Mouse (Mus musculus): Measurements from ENCODE around the gene Eno2. TPM values are rescaled to one million over a fixed set of nuclear protein-coding genes. Genes with fewer than 3 reads are reported as not detected.

The Eno2 gene
- total and polyA plus RNA-seq, 3 experiments = 20.8 to 24.6 (median 23.6) TPM

DNA sequence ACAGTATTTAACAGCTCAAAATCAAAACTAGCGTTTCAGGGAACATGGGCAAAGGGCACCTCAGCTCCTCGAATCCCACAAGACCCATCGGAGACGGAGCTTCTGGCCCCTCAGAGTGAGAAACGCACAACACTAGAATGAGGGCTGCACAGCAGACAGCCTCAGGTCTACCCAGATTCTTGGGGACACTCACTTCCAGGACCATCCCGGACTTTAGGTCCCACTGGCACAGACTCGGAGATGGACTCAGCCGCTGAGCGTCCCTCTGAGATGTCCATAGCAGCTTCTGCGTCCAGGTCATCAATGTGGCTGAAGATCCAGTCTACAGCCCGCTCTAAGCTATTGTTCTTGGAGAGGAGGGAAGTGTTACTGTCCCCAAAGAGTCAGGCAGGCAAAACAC lies 47.7 kb upstream of the Eno2 start:
- H3K79me2 ChIP-seq (replicated peaks; ENCODE audit: control insufficient read depth, extremely low read depth, insufficient read depth, poor library complexity, severe bottlenecking) = peaks cover 18% of the 10 kb centered on the region
- peaks cover 5 to 15% of the 10 kb centered on the region in 2 experiments for H3K4me1 ChIP-seq (ENCODE audit: control insufficient read depth in 1 of 2, insufficient read depth in 2 of 2)
- no peak overlapping the region for H3K4me3 ChIP-seq (replicated peaks in 1 of 3; ENCODE audit: low read depth in 2 of 3, low read length in 2 of 3, poor library complexity in 1 of 3)
- H3K4me2 ChIP-seq (ENCODE audit: insufficient read depth, low read depth, poor library complexity, severe bottlenecking) = no peak overlapping the region
- peaks cover 69 to 84% of the 10 kb centered on the region in 2 experiments for H3K36me3 ChIP-seq (replicated peaks in 1 of 2; ENCODE audit: control insufficient read depth in 1 of 2, insufficient read depth in 1 of 2, low read length in 1 of 2)
- H3K27ac ChIP-seq (ENCODE audit: insufficient read depth, low read depth) = no peak overlapping the region
- in situ Hi-C loops (cut with MboI; ENCODE audit: low pct_ligation_motif_present, low pct_unique_long_range_greater_than_20kb, low sequenced_read_pairs) = no loop called here
- H3K9ac ChIP-seq (ENCODE audit: insufficient read depth, low read depth) = no peak overlapping the region
- no peaks in the 10 kb centered on the region for H3K9me3 ChIP-seq (replicated peaks; ENCODE audit: low read length)
- no peaks in the 10 kb centered on the region for H3K27me3 ChIP-seq (replicated peaks)
- dilution Hi-C loops (cut with MboI; ENCODE audit: extremely low pct_ligation_motif_present, extremely low pct_unique_long_range_greater_than_20kb, low sequenced_read_pairs) = no loop called here
- no peak for DNase-seq (ENCODE audit: extremely low read depth)
- TF ChIP-seq USF2 (conservative IDR thresholded peaks at IDR 0.05; ENCODE audit: low read depth, low read length) (no peak), CHD1 (IDR thresholded peaks at IDR 0.05; ENCODE audit: low read depth, low read length) (no peak), IRF4 (IDR thresholded peaks at IDR 0.05; ENCODE audit: low read depth, low read length) (no peak), POLR2AphosphoS2 (IDR thresholded peaks at IDR 0.05; ENCODE audit: low read depth, low read length) (no peak), RCOR1 (conservative IDR thresholded peaks at IDR 0.05; ENCODE audit: low read depth, low read length) (no peak), MAFK (IDR thresholded peaks at IDR 0.05; ENCODE audit: insufficient replicate concordance, low read length) (no peak), PAX5 (IDR thresholded peaks at IDR 0.05; ENCODE audit: low read length) (no peak), UBTF (IDR thresholded peaks at IDR 0.05; ENCODE audit: low read depth, low read length) (no peak), MYC (IDR thresholded peaks at IDR 0.05; ENCODE audit: low read depth, low read length) (no peak), JUND (conservative IDR thresholded peaks at IDR 0.05; ENCODE audit: low read depth, low read length) (no peak), ZKSCAN1 (IDR thresholded peaks at IDR 0.05; ENCODE audit: borderline replicate concordance, low read depth, low read length) (no peak), MEF2A (IDR thresholded peaks at IDR 0.05; ENCODE audit: borderline replicate concordance, low read depth, low read length) (no peak), SMC3 (IDR thresholded peaks at IDR 0.05; ENCODE audit: low read depth, low read length) (no peak), EP300 (IDR thresholded peaks at IDR 0.05; ENCODE audit: low read length) (no peak)

GRCm38 (mm10) chr6:124816611-124817010 lies 47.1 kb upstream of the Eno2 start:
- TF ChIP-seq ELF1 (IDR thresholded peaks at IDR 0.05; ENCODE audit: low read depth, low read length) = no peak
- no peak for TF ChIP-seq ZNF384 (IDR thresholded peaks at IDR 0.05; ENCODE audit: low read depth, low read length)
- no peak for TF ChIP-seq E2F4 (IDR thresholded peaks at IDR 0.05; ENCODE audit: insufficient replicate concordance, low read depth, low read length)
- no peak for TF ChIP-seq SMC3 (IDR thresholded peaks at IDR 0.05; ENCODE audit: low read depth, low read length)
- no peak for TF ChIP-seq HCFC1 (IDR thresholded peaks at IDR 0.05; ENCODE audit: low read depth, low read length)
- TF ChIP-seq SIN3A (IDR thresholded peaks at IDR 0.05; ENCODE audit: low read length) = no peak
- TF ChIP-seq CHD1 (IDR thresholded peaks at IDR 0.05; ENCODE audit: low read depth, low read length) = no peak
- no peak for TF ChIP-seq ZMIZ1 (IDR thresholded peaks at IDR 0.05; ENCODE audit: low read depth, low read length)
- TF ChIP-seq JUND (conservative IDR thresholded peaks at IDR 0.05; ENCODE audit: low read depth, low read length) = no peak
- TF ChIP-seq TBP (conservative IDR thresholded peaks at IDR 0.05; ENCODE audit: low read depth, low read length) = no peak
- no peak for TF ChIP-seq MAZ (IDR thresholded peaks at IDR 0.05; ENCODE audit: low read depth, low read length)
- TF ChIP-seq GABPA (IDR thresholded peaks at IDR 0.05; ENCODE audit: insufficient replicate concordance, low read depth, low read length) = no peak
- TF ChIP-seq KAT2A (IDR thresholded peaks at IDR 0.05; ENCODE audit: insufficient replicate concordance, low read length) = no peak
- TF ChIP-seq POLR2AphosphoS2 (IDR thresholded peaks at IDR 0.05; ENCODE audit: low read depth, low read length) = no peak
- no peak for TF ChIP-seq RCOR1 (conservative IDR thresholded peaks at IDR 0.05; ENCODE audit: low read depth, low read length)
- TF ChIP-seq JUN (IDR thresholded peaks at IDR 0.05; ENCODE audit: insufficient read depth, low read depth, low read length) = no peak
- no peak for TF ChIP-seq NELFE (IDR thresholded peaks at IDR 0.05; ENCODE audit: low read depth, low read length)
- TF ChIP-seq POLR2A (IDR thresholded peaks at IDR 0.05; ENCODE audit: low read depth, low read length) = no peak
- no peak for TF ChIP-seq TCF12 (IDR thresholded peaks at IDR 0.05; ENCODE audit: low read depth, low read length)
- TF ChIP-seq NRF1 (IDR thresholded peaks at IDR 0.05; ENCODE audit: low read depth, low read length) = no peak
- in situ Hi-C loops (cut with MboI; ENCODE audit: low pct_ligation_motif_present, low pct_unique_long_range_greater_than_20kb, low sequenced_read_pairs) (no loop called here), dilution Hi-C loops (cut with MboI; ENCODE audit: extremely low pct_ligation_motif_present, extremely low pct_unique_long_range_greater_than_20kb, low sequenced_read_pairs) (no loop called here)
- H3K79me2 ChIP-seq (replicated peaks; ENCODE audit: control insufficient read depth, extremely low read depth, insufficient read depth, poor library complexity, severe bottlenecking) = peaks cover 22% of the 10 kb centered on the region
- H3K27ac ChIP-seq (ENCODE audit: insufficient read depth, low read depth) = no peak overlapping the region
- H3K9ac ChIP-seq (ENCODE audit: insufficient read depth, low read depth) = no peak overlapping the region
- H3K36me3 ChIP-seq (replicated peaks in 1 of 2; ENCODE audit: control insufficient read depth in 1 of 2, insufficient read depth in 1 of 2, low read length in 1 of 2) = peaks cover 69 to 84% of the 10 kb centered on the region in 2 experiments
- no peaks in the 10 kb centered on the region for H3K27me3 ChIP-seq (replicated peaks)
- H3K9me3 ChIP-seq (replicated peaks; ENCODE audit: low read length) = no peaks in the 10 kb centered on the region
- no peak overlapping the region for H3K4me2 ChIP-seq (ENCODE audit: insufficient read depth, low read depth, poor library complexity, severe bottlenecking)
- DNase-seq (ENCODE audit: extremely low read depth) = no peak
- H3K4me3 ChIP-seq (replicated peaks in 1 of 3; ENCODE audit: low read depth in 2 of 3, low read length in 2 of 3, poor library complexity in 1 of 3) = no peak overlapping the region
- H3K4me1 ChIP-seq (ENCODE audit: control insufficient read depth in 1 of 2, insufficient read depth in 2 of 2) = peaks cover 5 to 20% of the 10 kb centered on the region in 2 experiments
